Mouse (Mus musculus) G1E (cell line): ENCODE measurements around the gene H2-DMb1. TPM values are rescaled to one million over a fixed set of nuclear protein-coding genes. Genes with fewer than 3 reads are reported as not detected.

ENCODE experiments used
- ATAC-seq: 2 replicates; pipeline ENCODE4 v1.8.0; 2016; ENCODE audit warnings: mild to moderate bottlenecking; ENCODE audit not compliant: insufficient number of reproducible peaks, poor library complexity, low FRiP score, severe bottlenecking; ENCODE audit errors: extremely low read depth
- DNase-seq: peaks from one replicate; pipeline ENCODE4 v3.0.0; 2012; ENCODE audit warnings: low spot score
- H3K27me3 ChIP-seq: 2 replicates; pipeline ENCODE4 v1.6.1; 2012; ENCODE audit warnings: mild to moderate bottlenecking, low read length, inconsistent platforms; ENCODE audit not compliant: insufficient read depth
- H3K36me3 ChIP-seq: replicated peaks from 2 replicates; pipeline ENCODE3; 2012; ENCODE audit warnings: mild to moderate bottlenecking, inconsistent platforms
- H3K4me1 ChIP-seq: 2 replicates; pipeline ENCODE4 v1.6.1; 2012; ENCODE audit warnings: low read depth, low read length, inconsistent platforms, mixed read lengths; ENCODE audit not compliant: insufficient read depth
- H3K4me3 ChIP-seq: 2 replicates; pipeline ENCODE4 v1.5.1; 2012; ENCODE audit warnings: low read depth, mild to moderate bottlenecking, inconsistent platforms, low read length, moderate library complexity, mixed read lengths
- H3K9me3 ChIP-seq: replicated peaks from 2 replicates; pipeline ENCODE4 v1.6.1; 2012; ENCODE audit warnings: inconsistent platforms
- CTCF ChIP-seq: IDR thresholded peaks from 2 replicates; pipeline ENCODE4 v1.5.1; 2012; ENCODE audit warnings: low read depth, low read length, inconsistent platforms, mixed read lengths
- GATA1 ChIP-seq: IDR thresholded peaks from 2 replicates; pipeline ENCODE4 v1.6.1; 2012; ENCODE audit warnings: borderline replicate concordance, low read length, inconsistent platforms, mixed read lengths
- GATA2 ChIP-seq: IDR thresholded peaks from 2 replicates; pipeline ENCODE4 v1.6.1; 2012; ENCODE audit warnings: low read depth, low read length, inconsistent platforms, borderline replicate concordance
- POLR2AphosphoS5 ChIP-seq: IDR thresholded peaks from 2 replicates; pipeline ENCODE4 v1.6.1; 2012; ENCODE audit warnings: low read depth, low read length, inconsistent platforms; ENCODE audit not compliant: insufficient replicate concordance
- TAL1 ChIP-seq: conservative IDR thresholded peaks from 2 replicates; pipeline ENCODE4 v1.6.1; 2012; ENCODE audit warnings: low read depth, low read length, inconsistent platforms, mixed read lengths
- polyA plus RNA-seq: library from polyadenylated mRNA; stranded (reverse); fragments of >175 nt; gene quantifications from 2 replicates; pipeline ENCODE4 v1.2.3, GENCODE M21; 2012
- total RNA-seq, 2 experiments: library from RNA; stranded (forward) in 1 of 2; stranded (reverse) in 1 of 2; fragments of 200-1000 nt in 1 of 2; fragments of >200 nt in 1 of 2; fragmentation: Nextera tagmentation in 1 of 2; gene quantifications; 2 replicates each; pipeline ENCODE4 v1.2.3; 2014 to 2017

The H2-DMb1 gene
- total and polyA plus RNA-seq, 3 experiments: 0.10 to 0.44 TPM; not detected in 1

- DNase-seq: no peak
- TF ChIP-seq GATA2: no peak
- no peak for TF ChIP-seq POLR2AphosphoS5
- no peak for TF ChIP-seq GATA1
- no peak for TF ChIP-seq TAL1
- TF ChIP-seq CTCF: no peak
- no peaks in the 10 kb centered on the region for H3K9me3 ChIP-seq
- H3K4me1 ChIP-seq: peaks cover 28% of the 10 kb centered on the region
- ATAC-seq: no peak
- peaks cover 30% of the 10 kb centered on the region for H3K27me3 ChIP-seq
- peaks cover 7% of the 10 kb centered on the region for H3K36me3 ChIP-seq
- no peak overlapping the region for H3K4me3 ChIP-seq
These were observed 48.1 kb downstream of the H2-DMb1 start for GRCm38 (mm10) chr17:34200772-34201505.

GRCm38 (mm10) chr17:34201506-34202055 lies 48.7 kb downstream of the H2-DMb1 start:
- no peak for DNase-seq
- Histone ChIP-seq H3K4me3 (no peak overlapping the region), H3K9me3 (no peaks in the 10 kb centered on the region), H3K4me1 (peaks cover 34% of the 10 kb centered on the region), H3K36me3 (peaks cover 12% of the 10 kb centered on the region), H3K27me3 (peaks cover 27% of the 10 kb centered on the region)
- no peak for ATAC-seq
- TF ChIP-seq POLR2AphosphoS5 (no peak), CTCF (no peak), GATA2 (no peak), TAL1 (no peak), GATA1 (no peak)

- TF ChIP-seq GATA1: no peak
- TF ChIP-seq POLR2AphosphoS5: no peak
- no peak for TF ChIP-seq CTCF
- Histone ChIP-seq H3K27me3 (peaks cover 16% of the 10 kb centered on the region; the same call in 1 of the 2 replicates), H3K9me3 (no peaks in the 10 kb centered on the region), H3K4me1 (peaks cover 41% of the 10 kb centered on the region), H3K36me3 (peaks cover 20% of the 10 kb centered on the region), H3K4me3 (no peak overlapping the region)
- no peak for ATAC-seq
- DNase-seq: no peak
These were observed 50.0 kb downstream of the H2-DMb1 start for GRCm38 (mm10) chr17:34202760-34203442.

GRCm38 (mm10) chr17:34203444-34203843 lies 50.6 kb downstream of the H2-DMb1 start, which contains the start of gene Tap2:
Gene Tap2, plus strand, starts transcription at chr17:34203527.
- peaks cover 11% of the 10 kb centered on the region; the same call in 1 of the 2 replicates for H3K27me3 ChIP-seq
- DNase-seq (no peak), ATAC-seq (no peak)
- peak within 1 kb of the TSS; percentile 95 for H3K4me3 ChIP-seq
- no peaks in the 10 kb centered on the region for H3K9me3 ChIP-seq
- H3K36me3 ChIP-seq: peaks cover 23% of the 10 kb centered on the region
- H3K4me1 ChIP-seq: peaks cover 47% of the 10 kb centered on the region
- no peak for TF ChIP-seq GATA2
- TF ChIP-seq TAL1: no peak
- TF ChIP-seq POLR2AphosphoS5: no peak

- Histone ChIP-seq H3K36me3 (peaks cover 33% of the 10 kb centered on the region), H3K4me3 (peak overlapping the region; percentile 95), H3K9me3 (no peaks in the 10 kb centered on the region), H3K4me1 (peaks cover 57% of the 10 kb centered on the region), H3K27me3 (peaks cover 5% of the 10 kb centered on the region; the same call in 1 of the 2 replicates)
- ATAC-seq: no peak
- DNase-seq: peak; percentile 82
- TF ChIP-seq GATA2: no peak
- peak; percentile 73 for TF ChIP-seq CTCF
- TF ChIP-seq GATA1: no peak
These were observed 51.6 kb downstream of the H2-DMb1 start for GRCm38 (mm10) chr17:34204303-34205010.
